Mouse (Mus musculus) megakaryocyte, adult 5-6 weeks (primary cell): Measurements from ENCODE around the gene Nav3. TPM values are rescaled to one million over a fixed set of nuclear protein-coding genes. Genes with fewer than 3 reads are reported as not detected.

Experiments used
- ATAC-seq: 2 replicates; pipeline ENCODE4 v1.8.0; 2016; ENCODE audit warnings: mild to moderate bottlenecking, inconsistent platforms; ENCODE audit not compliant: poor library complexity, severe bottlenecking
- total RNA-seq, 2 experiments: library from RNA; stranded (forward) in 1 of 2; stranded (reverse) in 1 of 2; fragments of 153-499, 151-499 nt in 1 of 2; fragments of 221-1000, 200-1000 nt in 1 of 2; gene quantifications; 2 replicates each; pipeline versions ENCODE4 v1.2.3 to v1.2.4; 2015 to 2017

Nav3 gene
- total RNA-seq, 2 experiments from 2014 or later = 0.04 TPM; not detected in 1

- ATAC-seq = no peak
Measured at GRCm38 (mm10) chr10:109861275-109861674, 594.7 kb downstream of the Nav3 start.

DNA sequence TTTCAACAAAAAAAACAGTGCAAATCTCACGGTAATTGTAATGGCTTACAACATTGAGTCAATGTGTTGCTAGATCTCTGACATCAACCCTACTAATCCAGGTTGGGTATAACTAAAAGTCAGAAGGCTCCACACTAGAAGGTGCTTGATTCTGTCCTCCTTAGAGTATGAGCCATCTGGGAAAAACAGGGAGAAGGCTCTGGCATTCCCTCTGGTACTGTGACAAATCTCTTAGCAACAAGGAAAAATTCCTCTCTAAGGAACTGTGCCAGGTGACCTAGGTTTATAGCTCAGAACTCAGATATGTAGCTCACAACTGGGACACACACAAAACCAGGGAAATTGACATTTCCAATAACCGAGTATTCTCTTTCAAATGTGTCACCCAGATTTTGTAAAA, 597.4 kb downstream of the Nav3 start:
- no peak for ATAC-seq

GRCm38 (mm10) chr10:109852392-109852791, 603.6 kb downstream of the Nav3 start:
- ATAC-seq = no peak

- ATAC-seq = no peak
Measured at GRCm38 (mm10) chr10:109847631-109848030, 608.4 kb downstream of the Nav3 start.

DNA sequence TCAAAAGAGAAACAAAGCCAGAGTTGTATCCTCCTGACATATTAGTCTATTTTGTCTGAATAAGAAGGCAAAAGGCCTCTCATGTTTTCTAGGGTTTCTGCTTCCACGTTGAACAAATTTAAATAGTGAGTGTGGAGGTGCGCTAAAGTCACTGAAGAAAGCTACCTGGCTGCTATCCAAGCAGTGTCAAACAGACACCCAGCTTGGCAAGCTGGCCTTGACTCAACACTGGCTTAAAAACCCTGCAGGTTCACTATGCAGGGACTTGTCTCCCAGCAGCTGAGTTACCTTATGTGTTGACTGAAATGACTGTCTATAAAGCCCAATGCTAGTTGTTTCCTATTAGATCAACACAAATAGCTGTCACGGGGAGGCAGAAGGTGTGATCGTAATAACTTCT, 612.3 kb downstream of the Nav3 start:
- ATAC-seq = no peak

DNA sequence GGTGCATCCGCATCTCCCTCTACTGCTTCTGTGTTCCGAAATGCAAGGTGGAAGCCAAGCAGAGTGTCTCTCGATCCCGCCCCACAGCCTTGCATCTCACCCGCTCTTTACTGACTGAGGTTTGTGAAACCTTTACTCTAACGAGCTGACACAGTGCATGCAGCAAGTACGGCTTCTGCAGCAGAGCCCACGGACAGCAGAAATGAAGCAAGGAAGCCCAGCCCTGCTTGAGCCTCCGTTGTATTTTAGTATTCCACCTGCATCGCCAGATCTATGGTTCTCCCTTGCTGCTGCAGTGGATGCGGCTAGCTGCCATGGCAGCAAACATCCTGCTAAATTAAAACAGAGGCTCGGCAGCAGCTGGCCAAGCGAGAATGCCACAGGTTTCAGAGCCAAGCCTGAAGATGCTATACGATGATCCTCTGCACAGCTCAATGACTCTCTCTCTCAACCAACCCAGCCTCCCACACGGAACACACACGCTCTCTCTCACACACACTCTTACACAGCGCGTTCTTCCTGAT, 623.2 kb downstream of the Nav3 start:
- ATAC-seq = no peak

DNA sequence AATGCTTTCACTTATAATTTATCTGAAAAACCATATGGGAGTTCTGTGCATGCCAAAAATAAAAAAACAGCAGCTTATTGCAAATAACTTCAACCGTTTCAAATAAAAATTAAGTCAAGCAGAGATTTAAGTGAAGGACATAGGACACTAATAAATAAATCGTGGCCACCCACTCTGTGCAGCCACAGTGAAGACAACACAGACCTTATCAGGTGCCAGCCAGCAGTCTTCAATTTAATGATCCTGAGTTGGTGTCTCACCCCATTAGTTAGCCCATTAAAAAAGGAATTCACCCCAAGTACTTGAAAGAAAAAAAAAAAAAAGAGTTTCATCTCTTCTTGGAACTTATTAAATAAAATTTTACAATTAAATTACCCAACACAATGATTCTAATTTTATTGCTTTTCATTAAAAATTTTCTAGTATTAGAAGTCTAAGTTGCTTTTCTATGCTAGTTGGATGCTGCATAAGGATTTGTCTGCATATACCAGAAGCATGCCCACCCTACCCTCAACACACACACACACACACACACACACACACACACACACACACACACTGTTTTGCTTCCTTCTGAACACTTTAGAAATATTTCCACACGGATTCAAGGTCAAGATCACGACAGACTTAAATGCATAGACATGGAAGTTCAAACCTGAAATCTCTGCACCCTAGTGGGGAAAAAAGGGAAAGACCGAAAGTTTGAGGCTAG, 649.1 kb downstream of the Nav3 start:
- ATAC-seq = no peak

DNA sequence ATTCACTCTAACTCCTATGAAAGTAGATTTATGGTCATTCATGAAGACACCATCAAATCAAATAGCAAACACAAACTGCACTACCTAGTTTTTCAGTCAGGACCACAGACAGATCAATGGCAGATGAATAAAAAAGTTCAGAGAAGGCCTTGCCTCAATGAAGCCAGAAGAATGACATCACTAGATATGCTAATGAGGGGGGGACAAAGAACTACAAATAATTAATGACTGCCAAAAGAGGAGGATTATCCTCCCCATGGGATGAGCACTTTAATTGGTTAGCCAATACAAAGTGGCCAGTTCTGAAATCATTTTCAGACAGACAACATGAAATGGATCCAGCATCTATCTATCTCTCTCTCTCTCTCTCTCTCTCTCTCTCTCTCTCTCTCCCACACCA, 652.6 kb downstream of the Nav3 start:
- ATAC-seq = no peak

DNA sequence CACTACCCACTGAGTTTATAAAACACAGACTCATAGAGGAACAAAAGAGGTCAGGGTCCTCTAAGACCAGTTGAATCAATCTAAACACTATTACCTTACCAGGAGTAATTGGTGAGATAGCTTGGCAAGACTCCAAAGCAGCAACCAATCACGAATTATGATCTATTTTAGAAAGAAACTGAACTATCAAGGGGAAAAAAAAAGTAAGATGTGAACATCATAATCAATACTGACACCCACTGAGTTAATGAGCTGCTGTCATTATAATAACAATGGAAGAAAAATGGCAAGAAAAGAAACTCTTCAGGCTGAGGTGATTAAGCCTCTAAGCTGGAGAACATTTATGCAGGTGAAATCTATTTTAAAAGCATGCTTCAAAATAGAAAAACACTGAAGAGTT, 653.8 kb downstream of the Nav3 start:
- ATAC-seq = no peak

GRCm38 (mm10) chr10:109799246-109799645, 656.8 kb downstream of the Nav3 start:
- no peak for ATAC-seq

DNA sequence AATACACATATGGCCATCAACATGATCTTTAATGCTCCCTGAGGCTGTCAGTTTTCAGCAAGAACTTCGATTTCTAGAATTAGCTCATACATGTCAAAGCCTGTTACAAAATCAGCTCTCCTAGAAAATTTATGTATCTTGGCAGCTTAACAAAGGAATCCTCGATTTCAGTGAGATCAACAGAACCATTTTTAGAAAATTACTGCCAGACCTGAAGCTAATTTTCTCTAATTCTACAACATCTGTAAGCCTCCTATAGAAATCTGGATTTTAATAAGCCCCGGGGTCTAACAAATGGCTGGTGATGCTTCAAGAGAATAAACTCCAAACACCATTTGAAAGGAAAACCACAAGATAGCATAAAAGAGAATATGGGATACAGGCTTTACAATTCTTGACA, 659.0 kb downstream of the Nav3 start:
- no peak for ATAC-seq

DNA sequence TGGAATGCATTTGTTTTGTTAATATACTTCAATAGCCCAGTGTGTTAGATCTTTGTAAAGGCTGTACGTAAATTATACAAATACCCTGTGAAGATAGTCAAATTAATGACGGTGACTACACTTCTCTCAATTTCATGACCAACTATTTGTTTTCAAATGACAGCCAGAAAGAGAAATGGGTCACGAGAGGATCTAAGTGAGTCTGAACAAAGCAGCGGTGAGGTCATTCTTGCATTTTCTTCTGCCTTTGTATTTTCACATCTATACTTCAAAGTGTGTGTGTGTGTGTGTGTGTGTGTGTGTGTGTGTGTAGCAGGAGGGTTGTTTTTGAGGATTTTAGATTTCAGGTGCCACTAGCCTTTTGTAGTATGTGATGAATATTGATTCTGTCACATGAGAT, 662.5 kb downstream of the Nav3 start:
- no peak for ATAC-seq

DNA sequence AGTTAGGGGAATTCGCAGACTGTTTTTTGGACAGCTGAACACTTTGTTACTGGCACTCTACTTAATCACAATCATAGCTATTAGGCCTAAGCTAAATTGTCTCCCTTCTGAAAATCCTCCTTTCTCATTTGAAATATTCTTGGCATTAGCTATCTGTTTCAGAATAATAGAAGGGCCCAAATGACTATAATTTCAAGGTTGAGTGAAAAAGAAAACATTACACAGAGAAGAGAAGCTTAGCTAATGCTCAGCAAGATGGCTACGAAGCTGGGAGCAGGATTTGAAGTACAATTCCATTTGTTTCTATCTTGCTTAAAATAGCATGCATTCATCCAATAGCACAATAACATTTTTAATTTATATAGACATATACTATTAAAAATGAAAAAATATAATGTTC, 667.3 kb downstream of the Nav3 start:
- ATAC-seq = no peak

DNA sequence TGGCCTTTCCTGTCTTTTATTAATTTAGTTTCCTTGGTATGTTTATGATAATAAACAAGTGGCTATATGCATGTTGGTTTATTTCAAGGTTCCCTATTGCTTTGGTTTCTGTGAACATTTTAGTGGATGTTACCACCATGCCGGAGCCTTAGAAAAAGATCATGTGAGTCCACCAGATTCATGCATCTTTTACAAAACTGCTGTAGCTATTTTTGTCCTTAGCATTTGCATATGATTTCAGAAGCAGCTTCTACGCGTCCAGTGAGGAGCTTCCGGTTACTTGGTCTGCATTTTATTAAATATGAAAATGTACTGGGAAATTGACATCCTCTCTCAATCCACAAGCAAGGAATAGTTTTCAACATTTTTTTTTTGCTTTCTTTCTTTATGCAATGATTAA, 676.9 kb downstream of the Nav3 start:
- ATAC-seq = no peak

- ATAC-seq = no peak
Measured at GRCm38 (mm10) chr10:109769092-109769491, 686.9 kb downstream of the Nav3 start.

- ATAC-seq = no peak
Measured at GRCm38 (mm10) chr10:109765650-109766049, 690.4 kb downstream of the Nav3 start.

GRCm38 (mm10) chr10:109764412-109765101, 691.4 kb downstream of the Nav3 start:
- no peak for ATAC-seq

- no peak for ATAC-seq
Measured at GRCm38 (mm10) chr10:109758921-109759600, 696.9 kb downstream of the Nav3 start.

DNA sequence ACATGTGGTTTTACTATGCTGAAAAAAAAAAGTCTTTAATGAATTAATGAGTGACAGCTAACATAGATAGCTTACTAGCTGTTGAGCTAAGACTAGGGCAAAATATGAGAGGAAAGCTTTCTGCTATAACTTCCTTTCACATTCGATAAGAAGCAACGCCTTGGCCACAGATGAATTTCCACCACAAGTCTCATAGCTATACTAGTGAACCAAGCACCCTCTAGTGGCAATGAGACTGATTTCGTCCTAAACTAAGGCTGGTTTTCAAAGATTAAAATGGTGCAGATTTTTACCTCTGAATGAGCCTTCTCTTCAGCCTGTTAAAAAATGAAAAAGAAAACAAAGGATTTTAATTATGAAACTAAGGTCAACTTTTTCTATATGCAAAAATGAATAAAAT, 709.1 kb downstream of the Nav3 start:
- no peak for ATAC-seq

GRCm38 (mm10) chr10:109741664-109742063, 714.3 kb downstream of the Nav3 start:
- no peak for ATAC-seq

DNA sequence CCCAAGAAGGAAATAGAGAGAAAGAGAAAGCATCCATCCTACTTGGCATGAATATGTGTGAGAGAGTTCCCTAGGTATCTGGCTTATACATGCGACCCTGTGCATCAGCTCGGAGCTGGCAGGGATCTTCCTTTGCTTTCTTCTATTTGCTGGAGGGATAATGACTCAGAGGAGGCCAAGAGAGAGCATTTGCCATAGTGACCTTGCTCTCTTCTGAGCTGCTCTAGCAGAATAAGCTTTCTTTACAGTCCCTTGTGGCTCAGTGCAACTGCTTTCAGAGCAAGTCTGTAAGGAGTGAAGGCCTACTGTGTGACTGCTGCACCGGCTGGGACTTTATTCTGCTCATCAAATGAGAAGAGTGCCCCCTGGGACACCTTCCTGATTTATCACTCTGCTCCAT, 715.7 kb downstream of the Nav3 start:
- ATAC-seq = no peak

DNA sequence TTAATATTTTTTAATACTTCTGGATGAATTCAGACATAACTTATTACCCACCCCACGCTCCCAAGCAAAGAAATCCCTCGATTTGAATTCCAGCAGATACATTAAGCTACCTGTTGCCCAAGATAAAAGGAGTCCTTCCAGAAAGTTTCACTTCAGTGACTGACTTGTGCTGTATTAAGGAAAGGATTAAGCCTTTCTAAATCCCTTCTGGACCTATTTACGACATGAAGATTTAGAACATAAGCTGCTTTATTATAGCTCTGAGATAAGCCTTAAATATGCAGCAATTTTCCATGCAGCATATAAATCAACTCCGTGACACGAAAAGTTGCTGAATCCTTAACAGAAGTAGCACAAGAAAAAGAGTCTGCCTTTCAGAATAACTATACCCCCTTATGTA, 732.4 kb downstream of the Nav3 start:
- no peak for ATAC-seq
